Mouse (Mus musculus) olfactory bulb, adult 2 months (tissue): ENCODE measurements around the gene Bcl2.

Experiments used
- CTCF ChIP-seq: fragments of 200-500 bp; IDR thresholded peaks from 2 replicates; pipeline ENCODE4 v1.5.1; 2012; ENCODE audit warnings: low read depth, mild to moderate bottlenecking, low read length, moderate library complexity; ENCODE audit not compliant: insufficient read depth
- POLR2A ChIP-seq: fragments of 200-500 bp; IDR thresholded peaks from 2 replicates; pipeline ENCODE4 v1.6.1; 2012; ENCODE audit warnings: mild to moderate bottlenecking, low read depth, low read length, moderate library complexity; ENCODE audit not compliant: insufficient read depth

- TF ChIP-seq POLR2A (no peak), CTCF (peak; percentile 30; the same call in 1 of the 2 replicates)
Observed at GRCm38 (mm10) chr1:106542731-106543130, 171.3 kb downstream of the Bcl2 start.
